Mouse (Mus musculus) mature B cell (primary cell): ENCODE data around the gene Vmn1r41.

Source experiments
- in situ Hi-C: fragments of 300-500 bp; cut with MboI; formaldehyde crosslinking; loops from 2 replicates; pipeline ENCODE4 v1.14.3; 2019

The Vmn1r41 gene

DNA sequence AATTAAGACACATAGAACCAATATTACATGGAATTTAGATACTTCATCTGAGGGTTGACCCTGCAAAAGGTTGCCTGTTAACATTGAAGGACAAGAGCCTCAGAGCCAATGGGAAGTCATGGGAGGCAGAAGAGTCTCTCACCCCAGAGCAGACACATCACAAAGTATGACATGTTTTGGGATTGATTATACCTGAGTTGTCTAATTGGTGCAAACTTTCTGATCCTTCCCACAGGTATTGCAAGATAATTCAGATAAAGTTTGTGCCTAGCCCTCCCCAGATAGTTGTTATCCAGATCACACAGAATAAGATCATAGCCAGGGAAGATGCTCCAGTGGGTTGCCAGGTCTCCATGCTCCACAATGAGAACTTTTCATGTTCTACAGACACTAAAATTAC, at the start of gene Vmn1r41:
Gene Vmn1r41 (plus strand): TSS at position 301 of the 400 bp plus-strand sequence.
- in situ Hi-C loops = no loop called here

DNA sequence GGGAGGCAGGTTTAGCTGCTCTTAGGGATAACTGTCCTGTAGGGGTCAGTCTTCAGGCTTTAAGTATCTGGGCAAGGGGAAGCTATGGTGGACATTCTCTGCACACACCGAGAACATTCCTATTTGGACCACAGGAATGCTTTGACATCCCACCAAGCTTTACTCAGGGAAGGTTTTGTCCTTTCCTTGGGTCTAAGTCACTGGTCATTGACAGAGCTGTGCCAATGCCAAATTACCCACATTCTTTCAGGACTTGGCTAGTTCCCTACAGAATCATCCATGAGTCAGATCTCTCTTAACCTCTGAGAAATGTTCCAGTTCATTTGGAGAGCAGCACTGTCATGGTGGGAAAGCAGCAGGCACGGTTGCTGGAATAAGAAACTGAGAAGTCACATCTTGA, 33.9 kb upstream of the Vmn1r41 start:
- in situ Hi-C loops = no loop called here

DNA sequence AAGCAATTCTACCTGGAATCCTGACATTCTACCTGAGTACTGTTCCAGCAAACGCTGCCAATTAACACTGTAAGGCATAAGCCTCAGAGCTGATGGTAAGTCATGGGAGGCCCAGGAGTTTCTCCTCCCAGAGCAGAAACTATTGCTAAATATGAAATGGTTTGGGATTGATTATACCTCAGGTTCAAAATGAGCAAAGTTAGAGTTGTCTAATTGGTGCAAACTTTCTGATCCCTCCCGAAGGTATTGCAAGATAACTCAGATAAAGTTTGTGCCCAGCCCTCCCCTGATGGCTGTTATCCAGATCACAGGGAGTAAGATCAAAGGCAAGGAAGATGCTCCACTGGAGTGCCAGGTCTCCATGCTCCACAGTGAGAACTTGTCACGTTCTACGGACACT, 33.3 kb upstream of the Vmn1r41 start, which contains the start of gene Vmn1r40:
Gene Vmn1r40 (plus strand): TSS at position 301 of the 400 bp plus-strand sequence.
- in situ Hi-C loops = no loop called here

DNA sequence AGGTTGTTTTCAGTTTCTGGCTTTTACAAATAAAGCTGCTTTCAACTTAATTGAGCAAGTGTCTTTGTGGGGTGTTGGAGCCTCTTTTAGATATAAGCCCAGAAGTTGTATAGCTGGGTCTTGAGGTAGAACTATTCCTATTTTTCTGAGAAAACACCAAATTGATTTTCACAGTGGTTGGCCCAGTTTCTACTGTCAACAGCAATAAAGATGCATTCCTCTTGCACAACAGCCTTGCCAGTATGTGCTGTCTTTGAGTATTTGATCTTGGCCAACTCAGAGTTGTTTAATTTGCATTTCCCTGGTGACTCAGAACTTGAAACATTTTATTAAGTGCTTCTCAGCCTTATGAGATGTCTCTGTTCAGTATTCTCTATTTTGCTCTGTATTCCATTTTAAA, 22.5 kb upstream of the Vmn1r41 start:
- in situ Hi-C loops = no loop called here

DNA sequence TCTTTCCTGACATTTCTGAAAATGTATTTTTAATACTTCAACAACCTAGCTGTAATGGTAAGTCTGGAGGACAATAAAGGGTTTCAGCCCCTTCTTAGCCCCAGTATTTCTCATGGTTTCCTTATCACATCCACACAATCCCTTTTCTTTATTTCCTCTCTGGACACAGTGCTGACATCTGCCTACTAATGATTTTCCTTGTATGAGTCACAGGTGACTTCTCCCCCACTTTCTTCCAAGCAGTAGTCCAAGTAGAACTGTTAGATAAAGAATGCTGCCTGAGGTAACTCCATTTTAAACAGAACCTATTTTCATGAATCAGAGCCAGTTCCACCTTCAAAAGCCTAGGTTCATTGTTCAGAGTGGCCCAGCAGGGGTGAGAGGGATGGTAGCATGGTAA, 2.2 kb downstream of the Vmn1r41 start:
- in situ Hi-C loops = no loop called here

DNA sequence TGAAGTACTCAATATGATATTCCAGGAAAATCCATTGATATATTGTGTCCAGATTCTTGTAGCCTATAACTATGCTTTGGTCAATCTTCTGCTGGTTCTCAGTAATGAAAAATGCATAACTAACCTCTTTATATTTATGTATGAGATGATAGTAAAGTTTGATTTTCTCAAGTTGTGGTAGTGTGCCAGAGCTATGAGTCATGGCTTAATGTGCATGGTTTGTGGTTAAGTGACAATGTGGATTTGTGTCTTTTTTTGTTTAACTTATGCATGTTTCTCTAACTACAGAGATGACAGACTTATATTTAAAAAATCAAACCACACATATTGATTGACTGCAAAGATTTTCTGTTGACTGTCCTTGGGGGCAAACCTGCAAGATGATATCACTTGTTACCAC, 49.7 kb downstream of the Vmn1r41 start:
- in situ Hi-C loops = no loop called here
